Mouse (Mus musculus): ENCODE measurements around the gene Golph3.

DNA sequence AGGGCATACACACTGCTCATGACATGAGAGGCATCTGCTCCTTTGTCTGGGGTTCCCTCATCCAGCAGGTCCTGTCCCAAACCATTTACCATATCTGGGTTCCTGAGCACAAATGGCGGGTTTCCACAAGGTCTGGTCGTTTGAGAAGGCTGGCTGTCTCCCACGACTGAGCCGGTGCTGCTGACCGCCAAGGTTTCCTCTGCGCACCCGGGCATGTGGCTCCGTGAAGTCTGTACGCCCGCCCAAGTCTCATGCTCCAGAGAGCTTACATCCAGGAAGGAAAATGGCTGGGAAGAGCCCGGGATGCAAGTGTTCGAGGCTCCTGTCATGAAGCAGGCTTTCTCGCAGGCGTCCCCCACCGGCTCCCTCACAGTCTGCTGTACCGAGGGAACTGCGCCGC, 53.7 kb downstream of the Golph3 start:
- TF ChIP-seq CTCF (IDR thresholded peaks at IDR 0.05; ENCODE audit: low read depth) (peak; percentile 9; the same call in 1 of the 2 replicates), EP300 (IDR thresholded peaks at IDR 0.05; ENCODE audit: low read depth) (no peak)

Data from liver, embryonic 14.5 days (tissue).